Mouse (Mus musculus) E14TG2a.4 (cell line): Measurements from ENCODE around the gene Arhgap21.
A peak's percentile ranks its signal among the peaks of the same experiment; 100 is the strongest.

ENCODE experiments used
- H3K27me3 ChIP-seq: 2 replicates; pipeline ENCODE4 v1.6.1; 2014; ENCODE audit warnings: low read length, control low read depth; ENCODE audit not compliant: insufficient read depth
- H3K36me3 ChIP-seq: 2 replicates; pipeline ENCODE4 v1.6.1; 2014; ENCODE audit warnings: low read length, control low read depth; ENCODE audit not compliant: insufficient read depth
- H3K4me1 ChIP-seq: replicated peaks from 2 replicates; pipeline ENCODE4 v1.6.1; 2014; ENCODE audit warnings: low read depth, low read length, control low read depth
- H3K4me3 ChIP-seq: replicated peaks from 2 replicates; pipeline ENCODE4 v1.5.1; 2014; ENCODE audit warnings: mild to moderate bottlenecking, low read length
- H3K9me3 ChIP-seq: 2 replicates; pipeline ENCODE4 v1.6.1; 2014; ENCODE audit warnings: low read length, control low read depth
- CTCF ChIP-seq: conservative IDR thresholded peaks from 2 replicates; pipeline ENCODE4 v1.5.1; 2014; ENCODE audit warnings: low read length
- NANOG ChIP-seq: IDR thresholded peaks from 2 replicates; pipeline ENCODE4 v1.6.1; 2014; ENCODE audit warnings: borderline replicate concordance, low read length, mixed read lengths
- POU5F1 ChIP-seq: IDR thresholded peaks from 2 replicates; pipeline ENCODE4 v1.6.1; 2014; ENCODE audit warnings: low read length, borderline replicate concordance

The Arhgap21 gene

DNA sequence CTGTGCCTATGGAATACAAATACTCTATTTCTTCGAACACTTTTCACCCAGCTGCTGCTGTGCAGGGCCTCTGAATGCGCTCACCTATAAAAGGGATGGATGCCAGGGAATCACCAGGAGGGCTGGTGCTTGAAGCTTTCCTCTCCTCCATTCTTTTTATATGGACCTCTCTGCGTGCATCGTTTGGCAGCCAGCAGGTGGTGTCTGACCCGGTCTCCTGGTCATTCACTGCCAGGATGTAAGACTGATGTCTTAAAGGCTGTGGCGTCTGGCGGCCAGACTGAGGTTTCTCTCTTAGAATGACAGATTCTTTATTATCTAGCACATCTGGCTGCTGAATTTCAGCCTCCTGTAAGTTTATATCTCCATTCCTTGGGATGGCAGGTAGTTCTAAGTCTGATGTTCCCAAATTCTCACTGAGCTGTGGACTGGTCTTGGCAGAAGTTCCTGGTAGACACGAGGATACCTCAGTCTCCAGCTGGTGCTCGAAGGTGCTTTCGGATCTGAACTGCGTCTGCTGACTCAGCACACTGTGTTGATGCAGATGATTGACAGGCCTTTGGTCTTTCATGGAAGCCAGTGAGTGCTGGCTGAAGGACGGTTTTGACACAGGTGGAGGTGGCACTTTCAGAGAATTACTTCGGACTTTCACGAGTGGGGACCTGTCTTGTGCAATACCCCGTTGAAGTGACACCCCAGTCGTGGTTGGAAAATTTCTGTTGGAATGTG lies 88.6 kb downstream of the Arhgap21 start:
- Histone ChIP-seq H3K4me3 (no peak overlapping the region), H3K4me1 (peaks cover 27% of the 10 kb centered on the region), H3K36me3 (peaks cover 60% of the 10 kb centered on the region), H3K27me3 (no peaks in the 10 kb centered on the region), H3K9me3 (no peaks in the 10 kb centered on the region; the same call in 1 of the 2 replicates)
- TF ChIP-seq NANOG (no peak), CTCF (no peak), POU5F1 (no peak)

DNA sequence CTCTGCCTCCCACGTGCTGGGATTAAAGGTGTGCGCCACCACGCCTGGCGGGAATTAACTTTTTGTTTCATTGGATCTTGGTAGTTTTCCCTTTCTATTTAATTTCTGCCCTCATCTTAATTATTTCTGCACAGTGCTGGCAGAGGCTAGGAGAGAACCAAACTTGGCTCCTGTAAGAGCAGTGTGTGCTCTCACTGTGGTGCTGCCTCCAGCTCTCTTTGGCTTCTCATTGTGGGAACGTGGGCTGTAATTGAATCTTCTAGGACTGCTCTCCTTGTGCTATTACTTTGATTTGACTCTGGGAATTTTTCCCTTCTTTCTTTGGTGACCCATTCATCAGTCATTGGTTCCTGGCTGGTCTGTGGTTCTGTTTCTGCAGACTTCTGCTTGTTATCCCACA lies 94.1 kb downstream of the Arhgap21 start:
- Histone ChIP-seq H3K9me3 (peaks cover 10% of the 10 kb centered on the region), H3K27me3 (no peaks in the 10 kb centered on the region), H3K4me1 (peaks cover 13% of the 10 kb centered on the region), H3K4me3 (no peak overlapping the region), H3K36me3 (peaks cover 57% of the 10 kb centered on the region)
- TF ChIP-seq NANOG (no peak), POU5F1 (no peak), CTCF (no peak)

DNA sequence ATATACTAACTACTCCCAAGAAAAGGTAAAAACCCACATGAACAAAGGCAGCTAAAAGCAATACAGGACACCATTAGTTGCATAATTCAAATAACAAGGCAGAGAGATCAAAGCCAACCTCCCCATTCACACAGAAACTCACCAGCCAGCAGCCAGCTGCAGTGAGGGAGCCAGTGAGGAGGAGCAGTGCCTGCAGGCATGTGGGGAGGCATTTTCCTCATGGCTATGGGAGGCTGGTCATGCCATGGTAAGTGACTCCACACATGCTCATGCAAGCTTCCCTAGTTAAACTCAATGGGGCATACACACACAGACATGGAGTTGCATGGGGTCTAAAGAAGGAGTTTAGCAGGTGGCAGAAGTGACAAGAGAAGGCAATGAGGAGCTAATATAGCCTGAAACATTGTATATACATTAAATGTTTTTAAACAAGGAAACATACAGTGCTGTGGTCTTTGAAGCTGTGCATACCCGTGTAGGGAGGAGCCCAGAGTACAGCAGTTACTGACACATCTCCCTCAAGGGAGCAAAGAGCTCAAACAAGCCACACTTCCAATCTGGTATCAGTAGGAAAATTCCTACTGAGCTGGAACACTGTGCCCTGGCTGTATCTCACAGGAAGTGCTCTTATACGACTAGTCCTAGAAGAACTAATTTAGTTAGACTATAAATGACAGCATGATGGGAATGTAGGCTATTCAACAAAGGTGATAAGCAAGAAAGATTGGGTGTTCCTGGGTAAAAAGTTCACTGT lies 99.3 kb downstream of the Arhgap21 start:
- Histone ChIP-seq H3K27me3 (no peaks in the 10 kb centered on the region), H3K9me3 (peaks cover 5% of the 10 kb centered on the region)
- no peak for TF ChIP-seq CTCF
- TF ChIP-seq NANOG: no peak
- TF ChIP-seq POU5F1: no peak

DNA sequence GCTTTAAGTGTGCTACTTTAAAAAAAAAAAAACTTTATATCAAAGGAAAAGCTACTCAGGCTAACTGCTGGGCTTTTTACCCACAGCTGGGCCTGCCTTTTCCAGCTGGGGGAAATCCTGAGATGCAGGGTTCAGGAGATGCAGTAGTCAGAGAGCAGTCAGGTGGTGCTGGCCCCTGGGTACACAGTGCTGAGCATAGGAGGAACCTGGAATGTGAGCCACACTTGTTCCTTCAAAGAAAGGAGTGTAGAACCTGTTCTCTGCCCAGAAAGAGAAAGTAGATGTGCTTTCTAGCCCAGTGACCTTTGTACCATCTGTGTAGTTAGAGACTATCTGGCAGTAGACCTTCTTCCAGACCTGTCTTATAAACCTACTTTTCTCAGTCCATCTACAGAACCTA lies 100.6 kb downstream of the Arhgap21 start:
- no peaks in the 10 kb centered on the region for H3K9me3 ChIP-seq
- TF ChIP-seq CTCF: no peak
- no peak for TF ChIP-seq POU5F1
- TF ChIP-seq NANOG: no peak
- no peaks in the 10 kb centered on the region for H3K4me1 ChIP-seq

More for the DNA sequence above, 99.3 kb downstream of the Arhgap21 start:
- no peak overlapping the region for H3K4me3 ChIP-seq
- H3K4me1 ChIP-seq: no peaks in the 10 kb centered on the region
- H3K36me3 ChIP-seq: peaks cover 51% of the 10 kb centered on the region

DNA sequence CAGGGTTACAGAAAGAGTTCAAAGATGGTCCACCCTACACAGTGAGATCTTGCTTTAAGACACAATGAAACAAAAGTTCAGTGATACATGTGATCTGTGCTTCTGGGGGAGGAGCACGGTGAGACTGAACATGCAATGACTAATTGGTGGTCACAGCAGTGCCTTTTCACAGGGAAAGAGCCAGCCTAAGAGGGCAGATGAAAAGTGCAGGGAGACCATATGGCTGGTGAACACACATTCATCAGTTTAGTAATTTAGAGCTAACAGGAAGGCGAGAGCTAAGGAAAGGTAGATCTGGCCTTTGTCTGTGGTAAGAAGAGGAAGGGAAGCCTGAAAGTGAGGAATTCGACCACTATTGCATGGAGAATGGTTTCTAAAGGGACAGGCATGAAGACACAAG lies 102.9 kb downstream of the Arhgap21 start:
- no peaks in the 10 kb centered on the region for H3K27me3 ChIP-seq
- TF ChIP-seq POU5F1 (no peak), NANOG (no peak), CTCF (no peak)
- H3K4me1 ChIP-seq: peaks cover 8% of the 10 kb centered on the region
- H3K4me3 ChIP-seq: no peak overlapping the region
- peaks cover 75% of the 10 kb centered on the region for H3K36me3 ChIP-seq
- H3K9me3 ChIP-seq: no peaks in the 10 kb centered on the region

More for the DNA sequence above, 100.6 kb downstream of the Arhgap21 start:
- no peaks in the 10 kb centered on the region for H3K27me3 ChIP-seq
- no peak overlapping the region for H3K4me3 ChIP-seq
- peaks cover 59% of the 10 kb centered on the region for H3K36me3 ChIP-seq

DNA sequence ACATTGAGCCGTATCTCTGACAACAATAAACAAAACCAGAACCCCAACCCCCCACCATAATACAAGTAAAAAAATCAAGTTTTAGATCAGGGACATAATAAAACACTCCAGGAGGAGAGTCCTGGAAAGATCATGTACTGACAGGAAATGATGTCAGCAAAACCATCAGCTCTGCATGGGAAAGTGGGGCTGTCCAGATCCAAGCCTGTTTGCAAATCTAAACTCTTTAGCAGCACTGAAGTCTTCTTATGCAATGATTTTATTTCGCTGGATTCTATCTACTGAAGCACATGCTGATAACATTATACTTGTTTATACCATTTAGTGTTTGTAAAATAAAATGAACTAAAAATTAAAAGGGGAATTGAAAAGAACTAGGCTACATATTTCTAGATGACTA lies 104.1 kb downstream of the Arhgap21 start:
- H3K9me3 ChIP-seq: no peaks in the 10 kb centered on the region
- H3K4me3 ChIP-seq: no peak overlapping the region
- H3K4me1 ChIP-seq: peaks cover 13% of the 10 kb centered on the region
- TF ChIP-seq NANOG (no peak), POU5F1 (no peak), CTCF (no peak)
- no peaks in the 10 kb centered on the region for H3K27me3 ChIP-seq
- H3K36me3 ChIP-seq: peaks cover 84% of the 10 kb centered on the region

DNA sequence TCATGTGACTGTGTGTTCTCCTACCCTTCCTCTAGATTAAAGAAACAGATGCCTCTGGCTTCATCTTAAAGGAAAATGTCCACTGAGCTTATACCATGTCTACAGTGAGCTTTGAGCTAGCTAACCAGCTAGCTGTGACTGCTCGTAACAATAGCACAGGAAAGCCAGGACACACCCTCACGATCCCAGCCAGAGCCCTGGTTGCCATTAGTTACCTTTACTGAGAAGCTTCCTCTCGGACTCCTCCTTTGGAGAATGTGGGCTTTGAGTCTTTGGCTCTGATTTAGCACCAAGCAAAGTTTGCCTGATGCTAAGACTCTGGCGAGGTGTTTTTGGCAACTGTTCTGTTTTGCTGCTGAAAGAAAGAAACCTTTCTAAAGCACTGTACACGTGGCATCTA lies 107.9 kb downstream of the Arhgap21 start:
- Histone ChIP-seq H3K4me3 (no peak overlapping the region), H3K36me3 (peaks cover 93% of the 10 kb centered on the region), H3K27me3 (no peaks in the 10 kb centered on the region), H3K9me3 (no peaks in the 10 kb centered on the region), H3K4me1 (peaks cover 13% of the 10 kb centered on the region)
- no peak for TF ChIP-seq CTCF
- TF ChIP-seq POU5F1: no peak
- no peak for TF ChIP-seq NANOG

DNA sequence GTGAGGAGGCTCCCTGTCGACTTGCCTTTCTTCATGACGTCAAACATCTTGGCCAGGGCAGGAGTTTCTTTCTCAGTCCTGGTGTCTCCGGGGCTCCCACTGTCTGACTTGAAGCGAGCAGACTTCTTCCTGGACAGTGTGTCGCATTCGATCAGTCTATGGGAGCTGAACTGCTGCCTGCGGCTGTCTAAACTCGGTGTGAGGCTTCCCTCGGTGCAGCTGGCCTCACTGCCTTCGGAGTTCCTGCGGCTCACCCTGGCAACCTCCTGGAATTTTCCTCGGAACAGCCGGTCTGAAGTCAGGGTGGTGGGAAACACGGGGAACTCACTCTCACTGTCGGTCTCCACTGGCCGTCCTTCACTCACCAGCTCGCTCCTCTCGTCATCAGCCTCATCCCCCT lies 119.3 kb downstream of the Arhgap21 start:
- Histone ChIP-seq H3K27me3 (no peaks in the 10 kb centered on the region), H3K4me3 (peak overlapping the region; percentile 3; the same call in 1 of the 2 replicates), H3K4me1 (peaks cover 16% of the 10 kb centered on the region), H3K36me3 (peaks cover 71% of the 10 kb centered on the region), H3K9me3 (no peaks in the 10 kb centered on the region)
- TF ChIP-seq NANOG (no peak), POU5F1 (no peak), CTCF (no peak)
